Mouse (Mus musculus) urinary bladder, adult 18-20 months (tissue): Measurements from ENCODE around the gene Tmem184a.

Experiments used
- DNase-seq, 2 experiments: peaks; one replicate each; pipeline ENCODE4 v3.0.0; 2022; ENCODE audit warnings: low spot score in 2 of 2, mixed read lengths in 2 of 2

The Tmem184a gene

DNA sequence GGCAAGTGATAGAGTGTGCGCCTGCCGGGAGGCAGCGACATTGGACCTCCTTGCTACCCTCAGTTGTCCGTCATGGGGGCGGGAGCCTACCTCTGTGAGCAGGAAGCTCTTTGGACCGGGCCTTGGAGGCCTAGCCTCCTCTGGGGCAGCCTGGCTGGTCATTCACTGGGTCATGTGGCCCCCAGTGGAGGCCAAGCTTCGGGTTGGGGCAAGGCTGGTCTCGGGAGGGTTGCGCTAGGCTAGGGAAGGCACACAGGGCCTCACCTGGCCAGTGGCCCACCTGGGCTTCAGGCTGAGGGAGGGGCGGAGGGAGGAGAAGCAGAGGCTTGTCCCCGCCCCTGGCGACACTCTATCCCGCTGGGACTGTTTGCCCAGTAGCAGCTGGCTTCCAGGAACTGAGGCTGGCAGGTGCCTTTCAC, 5.7 kb downstream of the Tmem184a start:
- DNase-seq = peak; percentile 51 to 68

DNA sequence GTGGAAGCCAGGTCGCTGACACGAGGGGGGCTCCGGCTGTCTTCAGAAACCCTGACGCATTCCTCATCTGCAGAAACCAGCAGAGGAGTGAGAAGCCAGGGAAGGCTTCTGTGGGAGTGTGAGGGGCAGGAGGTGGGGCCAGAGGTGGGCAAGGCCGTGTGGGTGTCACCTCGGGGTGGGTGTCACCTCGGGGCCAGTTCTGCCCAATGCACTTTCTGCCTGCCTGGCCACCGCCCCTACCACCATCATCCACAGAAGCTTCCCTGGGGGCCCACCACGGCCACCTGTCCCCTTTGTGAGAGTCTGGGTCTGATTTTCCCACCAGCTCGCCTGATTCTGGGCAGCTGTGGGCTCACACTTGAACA, 6.6 kb downstream of the Tmem184a start:
- DNase-seq = no peak

DNA sequence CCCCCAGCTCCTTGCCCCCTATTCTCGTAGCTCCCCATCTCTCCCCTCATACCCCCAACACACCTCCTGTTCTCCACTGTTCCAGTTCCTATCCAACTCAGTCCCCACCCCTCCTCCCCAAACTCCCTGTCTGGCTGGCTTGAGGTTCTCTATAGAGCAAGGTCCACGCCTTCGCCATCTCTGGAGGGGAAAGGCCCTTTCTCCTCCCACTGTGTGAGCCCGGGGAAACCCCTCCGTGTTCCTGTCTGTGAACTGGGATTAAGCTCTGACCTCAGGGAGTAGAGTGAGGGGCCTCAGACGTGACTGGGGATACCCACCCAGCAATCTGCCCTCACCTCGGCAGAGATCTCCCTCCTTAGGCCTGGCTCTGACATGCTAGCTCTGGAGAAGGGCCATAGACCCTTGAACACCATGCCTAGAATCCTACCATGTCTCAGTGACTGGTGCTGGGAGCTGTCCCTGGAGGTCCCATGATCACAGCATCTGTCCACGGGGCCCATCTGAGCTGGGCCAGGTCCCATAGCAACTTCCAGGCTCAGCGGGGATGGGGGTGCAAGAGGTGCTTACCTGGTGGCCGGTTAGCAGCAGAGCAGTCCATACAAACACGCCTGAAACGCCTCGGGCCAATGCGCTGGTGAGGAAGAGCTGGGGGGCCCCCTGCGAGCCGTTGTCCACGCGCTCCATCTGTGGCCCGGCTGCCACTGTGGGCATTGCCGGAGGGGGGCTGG, 7.2 kb downstream of the Tmem184a start:
- no peak for DNase-seq

DNA sequence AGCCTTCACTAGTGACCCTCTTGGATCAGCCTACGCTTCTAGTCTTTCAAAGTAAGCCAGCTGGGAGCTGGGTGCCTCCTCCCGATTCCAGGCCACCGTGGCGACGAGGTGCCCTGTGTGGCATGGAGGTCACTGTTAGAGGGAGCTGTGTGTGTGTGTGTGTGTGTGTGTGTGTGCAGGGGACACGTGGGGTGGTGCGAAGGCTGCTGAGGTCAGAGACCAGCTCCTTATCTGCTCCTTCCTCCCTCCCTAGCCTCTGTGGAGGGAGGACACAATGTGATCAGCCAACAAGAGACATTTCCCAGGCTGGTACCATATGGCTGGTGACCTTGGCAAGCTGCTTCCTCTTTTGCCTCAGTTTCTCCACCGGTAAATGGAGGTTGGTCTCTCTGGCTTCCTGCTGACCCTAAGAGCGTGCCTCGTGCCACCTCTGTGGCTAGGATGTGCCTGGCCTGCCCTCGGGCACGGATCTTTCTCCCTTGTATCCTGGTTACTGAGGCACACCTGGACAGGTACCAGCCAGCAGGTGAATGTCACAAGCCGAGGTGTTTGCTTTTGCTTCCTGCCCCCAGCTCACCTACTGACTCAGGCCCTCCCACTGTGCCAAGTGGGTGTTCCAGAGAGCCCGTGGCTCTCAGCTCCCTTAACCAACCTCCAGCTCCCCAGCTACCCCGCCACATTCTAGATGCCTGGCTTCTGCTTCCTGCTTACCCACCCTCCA, 7.9 kb downstream of the Tmem184a start:
- no peak for DNase-seq

DNA sequence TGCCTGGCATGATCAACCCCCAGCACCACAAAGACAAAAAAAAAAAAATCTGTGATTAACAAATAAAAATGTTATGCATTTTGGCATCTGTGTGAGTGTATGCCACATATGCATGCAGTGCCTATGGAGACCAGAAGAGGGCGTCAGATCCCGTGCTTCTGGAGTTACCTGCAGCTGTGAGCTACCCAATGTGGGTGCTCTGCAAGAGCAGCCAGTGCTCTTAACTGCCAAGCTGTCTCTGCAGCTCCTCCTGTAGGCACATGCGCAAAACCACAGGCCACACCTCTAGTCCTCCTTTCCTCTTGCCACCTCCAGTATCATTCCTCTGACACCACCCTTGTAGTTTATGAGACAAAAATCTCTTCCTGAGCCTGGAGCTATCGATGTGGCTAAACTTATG, 10.3 kb downstream of the Tmem184a start:
- no peak for DNase-seq

DNA sequence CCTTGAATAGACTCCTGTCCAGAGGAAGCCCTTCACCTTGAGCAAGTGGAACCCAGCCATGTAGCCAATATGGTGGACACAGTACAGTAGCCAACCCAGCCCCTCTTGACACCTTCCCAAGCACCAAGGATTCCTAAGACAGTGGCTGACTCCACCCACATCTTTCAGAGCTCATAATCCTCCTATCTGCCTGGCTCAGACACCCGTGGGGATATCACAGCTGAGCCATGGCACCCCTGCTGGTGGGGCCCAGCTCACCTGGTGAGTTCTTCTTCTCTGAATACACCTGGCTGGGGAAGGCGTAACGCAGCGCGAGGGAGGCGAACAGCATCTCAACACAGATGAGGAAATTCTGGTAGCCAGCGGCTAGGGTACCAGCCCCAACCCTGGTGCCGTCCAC, 13.8 kb downstream of the Tmem184a start:
- no peak for DNase-seq

DNA sequence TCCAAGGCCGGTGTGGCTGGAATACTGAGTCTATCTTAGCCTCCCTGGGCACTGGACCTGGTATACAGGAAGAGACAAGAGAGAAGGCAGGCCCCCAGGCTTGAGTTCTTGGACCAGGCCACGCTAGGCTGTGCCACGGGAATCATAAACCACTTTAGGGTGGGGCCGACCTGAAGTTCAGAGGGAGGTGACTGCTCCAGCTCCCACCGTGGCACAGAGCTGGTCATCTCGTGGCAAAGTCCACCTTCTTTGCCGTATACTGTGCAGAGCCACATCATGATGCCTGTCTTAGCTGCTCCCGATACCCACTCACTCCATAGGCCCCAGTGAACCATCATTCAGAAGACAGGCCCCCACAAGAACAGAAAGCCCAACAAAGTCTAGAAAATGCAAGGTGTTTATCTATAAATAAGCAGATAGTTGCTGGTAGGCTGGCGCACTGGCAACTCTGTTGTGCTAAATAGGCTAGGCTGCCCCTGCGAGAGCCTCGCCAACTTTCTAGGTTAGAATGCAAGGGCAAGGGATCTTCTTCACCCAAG, 15.1 kb downstream of the Tmem184a start:
- no peak for DNase-seq

DNA sequence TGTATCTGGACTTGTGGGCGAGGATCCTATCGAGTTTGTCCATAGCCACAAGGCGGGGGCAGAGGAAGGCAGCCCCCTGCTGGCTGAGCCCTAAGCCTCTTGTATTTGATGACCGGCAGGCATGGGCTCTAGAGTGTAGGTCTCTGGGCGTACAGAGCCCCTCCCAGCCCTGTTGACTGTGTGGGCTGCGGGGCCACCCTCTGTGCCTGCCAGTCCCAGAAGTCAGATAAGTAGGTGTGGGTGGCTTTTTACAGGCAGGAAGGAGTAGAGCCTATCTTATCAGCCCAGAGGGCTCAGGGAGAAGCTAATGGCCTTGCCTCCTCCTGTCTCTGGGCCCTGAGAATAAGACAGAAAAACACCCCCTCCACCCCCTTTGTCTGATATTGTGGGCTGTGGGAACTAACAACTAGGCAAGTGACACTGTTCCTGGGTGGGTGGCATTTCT, 15.6 kb downstream of the Tmem184a start:
- DNase-seq = no peak

DNA sequence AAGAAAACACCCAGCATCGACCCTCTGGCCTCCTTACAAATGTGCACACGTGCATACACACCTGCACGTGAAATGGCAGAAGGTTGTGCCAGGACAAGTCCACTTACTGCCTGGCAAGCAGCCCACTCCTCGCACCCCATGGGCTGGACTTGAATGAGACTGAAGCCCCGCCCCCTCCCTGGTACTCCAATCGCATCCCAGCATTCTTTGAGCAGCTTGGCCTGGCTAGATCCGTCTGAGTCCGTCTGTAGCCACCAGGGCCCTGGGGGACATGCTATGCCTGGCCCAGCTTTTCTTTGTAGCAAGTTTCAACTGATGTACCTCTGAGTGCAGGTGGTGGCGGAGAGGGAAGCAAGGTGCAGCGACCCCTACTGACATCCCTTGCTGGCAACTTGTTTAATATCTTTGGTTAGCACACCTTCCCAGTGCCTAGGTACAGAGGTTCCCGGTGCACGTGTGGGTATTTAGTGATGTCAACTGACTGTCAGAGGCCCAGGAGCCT, 16.1 kb downstream of the Tmem184a start:
- DNase-seq = no peak

DNA sequence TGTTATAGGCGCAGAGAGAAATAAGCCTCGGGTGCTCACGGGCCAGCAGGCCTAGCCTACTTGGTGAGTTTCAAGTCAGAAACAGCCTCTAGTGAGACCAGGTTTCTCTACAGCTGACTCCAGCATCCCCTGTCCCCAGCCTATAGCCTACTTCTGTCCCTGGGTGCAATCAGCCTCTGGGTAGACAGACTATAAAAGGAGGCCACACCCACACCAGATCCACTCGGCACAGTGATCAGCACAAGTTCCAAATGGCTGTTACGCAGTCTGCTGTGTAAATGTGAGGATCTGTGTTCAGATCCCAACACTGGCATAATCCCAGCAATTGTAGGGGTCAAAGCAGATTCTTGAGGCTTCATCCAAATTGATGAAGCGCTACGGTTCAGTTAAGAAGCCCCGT, 16.6 kb downstream of the Tmem184a start:
- no peak for DNase-seq

DNA sequence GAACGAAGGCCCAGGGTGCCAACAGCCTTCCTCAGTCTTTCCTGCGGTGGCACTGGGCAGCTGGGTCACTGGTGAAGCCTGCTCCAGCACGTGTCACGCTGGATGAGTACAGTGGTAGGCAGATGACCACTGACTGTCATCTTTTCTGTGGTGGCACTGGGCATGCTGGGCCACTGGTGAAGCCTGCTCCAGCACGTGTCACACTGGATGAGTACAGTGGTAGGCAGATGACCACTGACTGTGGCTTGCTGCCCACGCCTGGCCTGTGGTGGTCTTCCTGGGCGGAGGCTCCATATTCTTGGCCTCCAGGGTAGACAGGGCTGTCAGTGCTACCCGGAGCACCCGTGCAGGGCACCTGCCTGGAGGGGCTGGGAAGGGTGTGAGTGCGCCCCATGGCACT, 17.8 kb downstream of the Tmem184a start:
- DNase-seq = no peak

DNA sequence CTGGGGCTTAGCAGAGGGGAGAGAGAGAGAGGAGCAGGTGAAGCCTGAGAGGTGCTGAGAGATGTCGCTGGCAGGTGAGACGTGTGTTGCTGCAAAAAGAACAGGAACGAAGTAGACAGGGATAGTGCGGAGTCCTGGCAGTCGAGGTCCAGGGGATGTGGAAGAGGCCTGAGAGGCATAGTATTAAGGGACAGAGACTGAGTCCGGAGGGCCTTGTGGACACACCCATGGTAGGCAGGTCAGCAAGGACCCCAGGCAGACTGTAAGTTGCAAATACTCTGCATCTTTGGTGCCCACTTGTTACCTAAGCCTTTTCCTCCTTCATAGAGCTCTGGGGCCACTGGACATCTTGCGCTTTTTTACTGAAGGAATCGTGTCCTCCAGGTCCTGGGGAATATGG, 18.5 kb downstream of the Tmem184a start:
- no peak for DNase-seq

DNA sequence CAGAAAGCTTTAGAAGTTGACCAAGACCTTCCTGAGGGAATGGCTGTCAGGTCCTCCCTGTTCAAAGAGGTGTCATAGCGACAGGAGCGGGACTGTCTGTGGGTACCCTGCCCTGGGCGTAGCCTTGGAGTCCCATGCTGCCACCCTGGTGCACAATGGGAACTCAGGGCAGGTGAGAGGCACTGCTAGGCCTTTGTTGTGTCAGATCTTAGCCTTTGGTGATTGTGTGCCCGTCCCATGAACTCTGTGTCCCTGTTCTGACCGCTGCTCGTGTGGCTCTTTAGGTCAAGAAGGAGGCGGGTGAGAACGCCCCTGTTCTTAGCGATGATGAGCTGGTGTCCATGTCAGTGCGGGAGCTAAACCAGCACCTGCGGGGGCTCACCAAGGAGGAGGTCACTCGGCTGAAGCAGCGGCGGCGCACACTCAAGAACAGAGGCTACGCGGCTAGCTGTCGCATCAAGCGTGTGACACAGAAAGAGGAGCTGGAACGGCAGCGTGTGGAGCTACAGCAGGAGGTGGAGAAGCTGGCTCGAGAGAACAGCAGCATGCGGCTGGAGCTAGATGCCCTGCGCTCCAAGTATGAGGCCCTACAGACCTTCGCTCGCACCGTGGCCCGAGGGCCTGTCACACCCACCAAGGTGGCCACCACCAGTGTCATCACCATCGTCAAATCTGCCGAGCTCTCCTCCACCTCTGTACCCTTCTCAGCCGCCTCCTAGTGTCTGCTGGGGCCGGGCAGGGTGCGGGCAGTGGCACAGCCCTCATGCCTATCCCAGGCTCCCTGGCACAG, 19.7 kb downstream of the Tmem184a start:
- DNase-seq = no peak

DNA sequence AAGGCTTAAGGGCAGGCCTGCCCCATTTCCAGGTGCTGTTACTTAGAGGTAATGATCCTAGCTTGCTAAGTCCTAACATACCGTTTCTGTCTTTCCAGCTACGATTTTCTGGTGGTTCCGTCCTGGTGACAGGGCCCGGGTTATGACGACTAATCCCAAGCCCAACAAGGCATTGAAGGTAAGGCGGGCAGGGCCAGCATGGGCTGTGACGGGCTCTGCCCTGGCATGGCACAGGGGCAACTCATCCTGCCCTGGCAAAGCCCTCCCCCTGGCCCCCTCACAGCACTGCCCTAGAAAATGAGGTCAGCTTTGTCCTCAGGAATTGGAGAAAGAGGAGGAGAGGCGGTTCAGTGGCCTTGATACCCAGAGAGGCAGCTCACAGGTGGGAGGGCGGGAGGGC, 20.7 kb downstream of the Tmem184a start:
- no peak for DNase-seq

DNA sequence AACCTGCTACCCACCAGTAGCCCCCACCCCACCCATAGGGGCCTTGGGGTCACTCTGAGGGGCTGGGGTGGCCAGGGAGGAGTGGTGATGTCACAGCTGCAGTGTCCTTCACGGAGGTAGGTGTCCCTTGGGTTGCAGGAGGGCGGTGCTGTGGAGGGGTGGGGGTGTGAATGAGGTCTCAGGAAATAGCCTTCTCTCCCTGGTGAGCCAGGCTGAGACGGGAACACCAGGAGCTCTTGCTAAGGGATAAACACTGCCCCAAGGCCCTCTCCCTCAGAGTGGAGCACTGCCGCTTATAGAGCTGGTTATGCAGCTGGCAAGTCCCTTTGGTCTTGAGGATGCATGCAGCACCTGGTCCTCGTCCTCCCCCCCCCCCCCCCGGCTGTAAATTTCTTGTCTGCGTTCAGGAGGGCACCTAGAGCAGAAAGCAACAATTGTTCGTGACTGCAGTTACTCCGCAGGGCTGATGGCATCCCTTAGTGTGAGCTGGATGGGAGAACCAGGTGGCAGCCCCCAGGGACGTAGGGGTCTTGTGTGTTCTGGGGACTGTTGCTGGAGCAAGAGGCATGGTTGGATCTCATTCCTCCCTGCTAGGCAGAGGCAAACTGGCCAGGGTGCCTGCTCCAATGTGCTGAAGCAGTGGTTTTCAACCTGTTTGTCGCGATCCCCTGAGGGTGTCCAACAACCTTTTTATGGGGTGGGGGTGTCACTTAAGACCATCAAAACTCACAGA, 21.4 kb downstream of the Tmem184a start:
- DNase-seq = no peak

DNA sequence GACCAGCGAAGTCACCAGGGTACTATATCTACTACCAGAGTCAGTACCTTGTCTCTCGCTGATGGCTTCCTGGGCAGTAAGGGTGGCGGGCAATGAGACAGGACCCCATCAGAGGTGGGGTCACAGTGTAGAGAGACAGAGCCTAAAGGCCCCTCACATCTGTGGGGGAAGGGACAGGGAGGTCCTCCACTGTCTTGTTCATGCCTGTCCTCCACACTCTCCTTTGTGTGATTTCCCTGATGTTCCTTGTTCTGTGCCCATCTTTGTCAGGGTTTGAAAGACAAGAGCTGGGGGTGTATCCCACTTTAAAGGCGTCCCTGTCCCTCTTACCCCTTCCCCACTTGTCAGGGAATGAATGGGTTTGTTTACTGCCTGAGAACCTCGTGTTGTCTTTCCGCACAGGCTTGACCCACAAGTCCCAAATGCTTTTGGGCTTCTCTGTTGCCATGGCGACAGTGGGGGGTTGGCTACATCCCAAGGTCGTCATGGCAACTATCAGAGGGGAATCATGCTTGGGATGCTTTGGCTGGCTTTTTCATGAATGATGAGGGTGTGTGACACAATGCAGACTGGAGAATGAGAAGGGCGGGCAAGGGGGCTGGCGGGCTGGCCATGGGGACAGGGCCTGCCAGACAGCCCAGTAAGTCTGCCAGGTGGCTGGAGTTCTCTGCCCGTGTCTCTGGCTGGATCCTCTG, 22.1 kb downstream of the Tmem184a start:
- peak; percentile 52 to 77 for DNase-seq

DNA sequence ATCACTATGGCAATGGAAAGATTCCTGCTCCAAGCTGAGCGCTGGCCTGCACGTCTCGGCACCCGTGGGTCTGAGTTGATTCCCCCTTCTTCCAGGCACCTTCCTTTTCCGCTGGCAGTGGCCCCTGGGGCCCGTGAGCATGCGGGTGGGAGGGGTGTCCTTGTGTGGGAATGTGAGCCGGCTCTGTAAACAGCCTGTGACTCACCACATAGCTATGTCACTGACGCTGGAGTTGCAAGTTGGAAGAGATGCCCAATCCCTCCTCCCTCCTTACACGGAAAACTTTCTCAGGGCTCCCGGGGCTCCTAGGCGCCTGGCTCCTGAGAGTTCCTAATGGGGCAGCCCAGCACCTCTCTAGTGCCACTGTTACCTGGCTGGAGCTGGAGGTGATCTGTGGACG, 22.8 kb downstream of the Tmem184a start:
- DNase-seq = peak; percentile 69 to 90

DNA sequence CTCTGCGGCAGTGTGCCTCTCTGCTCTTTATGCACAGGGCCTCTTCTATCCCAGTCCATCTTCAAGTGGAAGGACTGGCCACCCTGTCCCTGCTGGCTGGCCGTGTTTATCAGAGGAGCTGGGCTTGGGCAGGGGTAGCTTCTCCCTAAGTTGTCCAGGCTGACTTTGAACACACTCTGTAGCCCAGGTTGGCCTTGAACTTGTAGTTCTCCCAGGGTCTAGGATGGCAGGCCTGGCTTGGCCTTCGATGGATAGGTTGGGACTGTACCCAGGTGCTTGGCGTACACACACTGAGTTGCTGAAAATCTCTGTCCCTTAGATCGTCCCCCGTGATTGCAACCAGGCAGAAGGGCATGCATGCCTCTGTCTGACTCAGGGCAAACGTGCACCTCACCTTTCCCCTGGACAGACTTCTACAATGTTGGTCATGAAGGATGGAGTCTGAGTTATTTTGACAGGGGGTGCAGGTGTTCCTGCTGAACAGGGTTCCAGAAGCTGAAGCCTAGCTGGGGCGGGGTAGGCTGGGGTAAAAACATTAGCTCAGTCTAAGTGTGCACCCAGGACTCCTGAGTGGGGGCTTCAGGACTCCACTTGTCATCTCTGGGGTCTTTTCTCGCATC, 23.6 kb downstream of the Tmem184a start:
- DNase-seq = peak; percentile 43 to 72

DNA sequence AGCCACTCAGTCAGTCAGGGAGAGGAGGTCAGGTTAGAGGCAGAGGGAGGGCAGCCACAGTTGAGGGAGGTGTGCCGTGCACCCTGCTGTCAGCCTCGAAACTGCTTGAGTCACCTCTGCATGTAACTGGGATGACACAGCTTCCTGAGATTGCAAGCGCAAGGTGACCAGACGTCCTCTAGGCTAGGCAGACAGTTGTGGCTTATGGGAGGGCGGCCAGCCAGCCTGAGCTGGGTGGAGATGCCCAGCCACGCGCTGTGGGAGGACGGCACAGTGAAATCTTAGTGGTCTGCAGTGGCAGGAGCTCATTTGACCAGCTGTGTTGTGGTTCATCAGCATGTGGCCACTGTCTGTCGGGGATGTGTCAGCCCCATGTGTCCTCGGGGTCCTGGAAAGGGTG, 24.8 kb downstream of the Tmem184a start:
- DNase-seq = peak in 1 of 2 experiments; percentile 39

DNA sequence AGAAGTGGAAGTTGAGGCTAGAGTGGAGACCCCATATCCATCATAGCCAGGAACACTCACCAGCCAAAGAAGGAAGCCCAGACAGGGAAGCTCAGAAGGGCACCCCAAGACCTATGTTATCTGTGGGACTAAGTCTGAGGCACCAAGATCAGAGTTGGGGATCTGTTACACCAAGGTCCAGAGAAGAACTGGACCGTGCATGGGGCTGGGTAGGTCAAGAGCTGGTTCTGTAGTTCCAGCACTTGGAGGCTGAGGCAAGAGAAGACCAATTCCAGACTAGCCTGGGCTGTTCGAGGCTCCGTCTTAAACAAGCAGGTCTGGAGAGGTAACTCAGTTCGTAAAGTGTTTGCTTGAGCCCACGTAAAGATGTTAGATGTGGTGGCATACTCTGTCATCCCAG, 25.6 kb downstream of the Tmem184a start:
- no peak for DNase-seq
